Mouse (Mus musculus): ENCODE measurements at regions not wholly inside any gene's neighbourhood (a gene's known extent, or its start where the extent isn't known, plus 50 kb on each side); places are given as distances from the start of the nearest gene placed in this dataset.

GRCm38 (mm10) chr9:23952543-23952942, 145.3 kb upstream of the Npsr1 start:
- no peak for TF ChIP-seq CTCF (IDR thresholded peaks at IDR 0.05)
- no peak for TF ChIP-seq EP300 (IDR thresholded peaks at IDR 0.05)

Measured in lung, postnatal 0 days (tissue).